Mouse (Mus musculus) liver, postnatal 0 days (tissue): ENCODE measurements around the gene Hspb3. TPM values are rescaled to one million over a fixed set of nuclear protein-coding genes. Genes with fewer than 3 reads are reported as not detected.

ENCODE experiments used
- ATAC-seq: fragments of 200-750 bp; cut with Nextera tagmentation; 2 replicates; pipeline ENCODE4 v1.8.0; 2017; ENCODE audit warnings: mild to moderate bottlenecking, moderate library complexity
- DNase-seq: peaks from one replicate; pipeline ENCODE4 v3.0.0-alpha.2; 2016
- H3K27ac ChIP-seq: fragments of 300-500 bp; sonication (generic); 2 replicates; pipeline ENCODE4 v1.5.1; 2014; ENCODE audit warnings: antibody characterized with exemption, moderate library complexity, mild to moderate bottlenecking, low read depth
- H3K27me3 ChIP-seq: fragments of 300-500 bp; sonication (generic); 2 replicates; pipeline ENCODE4 v1.6.1; 2014; ENCODE audit warnings: low read length, control low read depth, mixed read lengths; ENCODE audit not compliant: insufficient read depth
- H3K36me3 ChIP-seq: fragments of 300-500 bp; sonication (generic); replicated peaks from 2 replicates; pipeline ENCODE4 v1.6.1; 2014; ENCODE audit warnings: mild to moderate bottlenecking, control low read depth, low read length, moderate library complexity, mixed read lengths; ENCODE audit not compliant: insufficient read depth
- H3K4me1 ChIP-seq: fragments of 300-500 bp; sonication (generic); 2 replicates; pipeline ENCODE4 v1.6.1; 2014; ENCODE audit warnings: antibody characterized with exemption, mild to moderate bottlenecking, control low read depth; ENCODE audit not compliant: insufficient read depth
- H3K4me2 ChIP-seq: fragments of 300-500 bp; sonication (generic); 2 replicates; pipeline ENCODE4 v1.6.1; 2014; ENCODE audit warnings: low read depth, mild to moderate bottlenecking, low read length, moderate library complexity, mixed read lengths
- H3K4me3 ChIP-seq: fragments of 300-500 bp; sonication (generic); 2 replicates; pipeline ENCODE4 v1.5.1; 2014; ENCODE audit warnings: low read depth, low read length
- H3K9ac ChIP-seq: fragments of 300-500 bp; sonication (generic); replicated peaks from 2 replicates; pipeline ENCODE4 v1.6.1; 2014; ENCODE audit warnings: mild to moderate bottlenecking, moderate library complexity
- H3K9me3 ChIP-seq: fragments of 300-500 bp; sonication (generic); 2 replicates; pipeline ENCODE4 v1.6.1; 2016; ENCODE audit warnings: mild to moderate bottlenecking, control low read depth, low read length, mixed read lengths
- CTCF ChIP-seq: sonication (generic); IDR thresholded peaks from 2 replicates; pipeline ENCODE4 v1.5.1; 2016; ENCODE audit warnings: antibody characterized with exemption, low read depth
- EP300 ChIP-seq: IDR thresholded peaks from 2 replicates; pipeline ENCODE4 v1.6.1; 2016; ENCODE audit warnings: antibody characterized with exemption, low read depth, mild to moderate bottlenecking
- WGBS: fragments of 180-500 bp; shearing (Covaris S2); extraction: QIAGEN DNeasy Blood & Tissue Kit; methylation state at CpG from one replicate; pipeline ENCODE4 v1.1.7; 2014; ENCODE audit not compliant: insufficient replicate concordance; 5-methylcytosine and 5-hydroxymethylcytosine counted together
- polyA plus RNA-seq: library from polyadenylated mRNA; unstranded; fragments of >200 nt; fragmentation: Nextera tagmentation; extraction: Ambion mirVana; gene quantifications from 2 replicates; pipeline ENCODE4 v1.2.1, GENCODE M21; 2015

Gene Hspb3
- polyA plus RNA-seq, 1 experiment from 2014 or later, result not detected

DNA sequence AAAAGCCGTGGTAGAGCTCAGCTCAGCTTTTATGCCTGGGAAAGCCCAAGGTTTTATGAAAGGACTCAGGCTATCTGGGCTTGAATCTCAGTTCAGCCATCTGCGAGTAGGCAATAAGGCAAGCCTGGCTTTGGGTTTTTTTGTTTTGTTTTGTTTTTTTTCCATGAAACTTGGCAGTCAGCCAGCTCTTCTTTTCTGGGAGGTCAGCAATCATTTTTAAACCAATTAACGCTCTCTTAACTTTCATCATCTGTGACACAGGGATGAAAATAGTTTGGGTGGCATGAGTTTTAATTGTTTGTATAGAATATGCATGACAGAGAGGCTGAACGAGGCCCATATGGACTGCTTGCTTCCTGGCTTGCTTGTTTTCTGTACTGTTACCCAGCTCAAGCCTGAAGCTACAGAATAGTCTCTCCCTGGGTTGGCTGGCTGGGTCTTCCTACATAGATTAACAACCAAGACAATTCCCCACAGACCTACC lies 33.4 kb upstream of the Hspb3 start:
- no peak overlapping the region for H3K4me3 ChIP-seq
- ATAC-seq, result no peak
- no peaks in the 10 kb centered on the region for H3K36me3 ChIP-seq
- H3K4me2 ChIP-seq, result no peak overlapping the region
- H3K9ac ChIP-seq, result no peak overlapping the region
- no peak for TF ChIP-seq EP300
- TF ChIP-seq CTCF, result no peak
- H3K9me3 ChIP-seq, result no peaks in the 10 kb centered on the region
- no peak overlapping the region for H3K27ac ChIP-seq
- H3K27me3 ChIP-seq, result no peaks in the 10 kb centered on the region
- H3K4me1 ChIP-seq, result no peaks in the 10 kb centered on the region
- no peak for DNase-seq
- WGBS, result 58% methylated on average over 4 of the region's 4 CpGs

DNA sequence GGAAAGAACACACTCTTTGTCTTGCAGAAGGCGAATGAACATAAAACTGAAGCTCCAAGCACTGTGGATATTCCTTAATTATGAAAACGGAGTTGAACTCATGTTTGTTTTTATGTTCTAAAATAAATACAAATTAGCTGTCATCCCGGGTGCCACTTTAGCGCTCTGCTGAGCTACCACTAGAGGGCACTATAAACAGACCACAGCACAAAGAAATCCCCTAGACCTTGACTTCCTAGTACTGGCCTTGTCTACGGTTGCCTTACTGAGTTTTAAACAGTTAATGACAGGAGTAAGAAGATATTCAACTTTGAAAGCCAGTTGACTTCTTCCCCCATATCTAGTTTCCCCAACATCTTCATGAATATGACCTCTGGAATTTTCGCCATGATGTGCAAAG lies 29.9 kb upstream of the Hspb3 start:
- no peak overlapping the region for H3K9ac ChIP-seq
- H3K4me1 ChIP-seq, result no peaks in the 10 kb centered on the region
- WGBS, result 20% methylated on average over 6 of the region's 6 CpGs
- DNase-seq (peak; percentile 39), ATAC-seq (no peak)
- TF ChIP-seq EP300 (no peak), CTCF (peak; percentile 86)
- H3K27ac ChIP-seq, result no peak overlapping the region
- H3K36me3 ChIP-seq, result no peaks in the 10 kb centered on the region
- H3K9me3 ChIP-seq, result no peaks in the 10 kb centered on the region
- H3K27me3 ChIP-seq, result no peaks in the 10 kb centered on the region
- no peak overlapping the region for H3K4me2 ChIP-seq
- no peak overlapping the region for H3K4me3 ChIP-seq

DNA sequence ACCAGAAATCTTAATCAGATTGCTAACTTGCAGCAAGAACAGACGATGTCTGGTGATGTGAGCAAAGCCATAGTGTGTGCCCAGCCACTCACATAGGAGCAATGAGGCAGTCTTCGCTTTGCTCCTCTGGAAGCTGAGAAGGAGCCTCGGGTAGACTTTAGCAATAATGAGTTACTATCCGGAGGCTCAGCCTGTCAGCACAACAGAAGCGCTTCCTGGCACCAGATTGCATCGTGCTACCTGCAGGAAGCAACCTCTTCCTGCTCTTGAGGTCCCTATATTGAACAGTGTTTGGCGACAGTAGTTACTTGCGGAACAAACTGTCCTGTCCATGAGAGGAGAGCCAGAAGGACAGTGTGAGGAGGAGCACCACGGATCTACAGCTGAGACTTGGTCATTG lies 28.2 kb upstream of the Hspb3 start:
- Histone ChIP-seq H3K36me3 (no peaks in the 10 kb centered on the region), H3K9me3 (no peaks in the 10 kb centered on the region), H3K27ac (no peak overlapping the region), H3K4me3 (no peak overlapping the region), H3K9ac (no peak overlapping the region), H3K4me1 (no peaks in the 10 kb centered on the region), H3K4me2 (no peak overlapping the region), H3K27me3 (no peaks in the 10 kb centered on the region)
- ATAC-seq (0 out of 2 replicates have a peak, but pooled peaks have one; percentile 7), DNase-seq (no peak)
- TF ChIP-seq CTCF, result no peak
- TF ChIP-seq EP300, result no peak
- 25% methylated on average over 9 of the region's 9 CpGs for WGBS

DNA sequence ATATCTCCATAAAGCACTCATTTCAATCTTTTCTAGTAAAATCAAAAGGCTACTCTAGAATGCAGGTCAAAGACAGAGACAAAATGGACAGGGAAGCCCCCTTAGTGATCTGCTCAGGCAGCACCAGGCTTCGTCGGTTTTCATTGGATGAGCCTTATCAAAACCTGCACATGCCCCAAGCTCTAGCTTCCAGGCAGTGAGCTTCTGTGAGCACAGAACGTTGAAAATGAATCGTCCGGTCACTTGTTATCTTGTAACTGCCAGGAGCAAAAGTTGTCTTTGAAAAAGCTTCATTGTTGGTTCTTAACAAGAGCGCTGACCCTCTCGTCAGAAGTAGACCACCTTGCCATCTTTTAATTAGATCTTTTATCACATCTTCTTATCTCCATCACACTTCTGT lies 26.4 kb upstream of the Hspb3 start:
- ATAC-seq (0 out of 2 replicates have a peak, but pooled peaks have one; percentile 19), DNase-seq (no peak)
- H3K4me1 ChIP-seq, result no peaks in the 10 kb centered on the region
- H3K4me2 ChIP-seq, result no peak overlapping the region
- H3K9ac ChIP-seq, result no peak overlapping the region
- no peak overlapping the region for H3K27ac ChIP-seq
- WGBS, result 42% methylated on average over 7 of the region's 7 CpGs
- H3K27me3 ChIP-seq, result no peaks in the 10 kb centered on the region
- no peaks in the 10 kb centered on the region for H3K36me3 ChIP-seq
- no peak overlapping the region for H3K4me3 ChIP-seq
- no peaks in the 10 kb centered on the region for H3K9me3 ChIP-seq
- TF ChIP-seq CTCF (no peak), EP300 (no peak)

DNA sequence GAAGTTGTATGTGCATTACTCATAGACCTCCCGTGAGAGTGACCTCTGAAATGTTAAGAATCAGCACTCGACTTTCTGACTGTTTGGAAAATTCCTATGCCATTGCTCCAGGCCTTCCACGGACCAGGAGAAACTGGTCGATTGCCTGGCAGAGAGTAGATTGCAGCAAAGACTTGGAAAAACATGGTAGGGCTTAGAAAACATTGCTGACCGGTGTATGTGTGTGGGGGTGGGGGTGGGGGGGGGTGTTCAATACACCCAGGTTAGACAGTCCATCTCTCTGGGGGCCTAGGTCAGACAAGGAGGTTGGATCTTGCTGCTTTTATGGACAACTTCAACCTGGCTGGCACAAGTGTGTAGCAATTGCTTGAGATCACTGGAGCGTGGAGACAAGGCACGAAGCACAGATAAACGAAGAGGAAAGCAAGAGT lies 23.2 kb upstream of the Hspb3 start:
- no peak for ATAC-seq
- Histone ChIP-seq H3K36me3 (no peaks in the 10 kb centered on the region), H3K27me3 (no peaks in the 10 kb centered on the region), H3K9me3 (no peaks in the 10 kb centered on the region), H3K27ac (no peak overlapping the region), H3K4me2 (no peak overlapping the region), H3K4me3 (no peak overlapping the region), H3K9ac (no peak overlapping the region), H3K4me1 (no peaks in the 10 kb centered on the region)
- TF ChIP-seq EP300 (no peak), CTCF (no peak)
- 66% methylated on average over 8 of the region's 8 CpGs for WGBS
- no peak for DNase-seq

DNA sequence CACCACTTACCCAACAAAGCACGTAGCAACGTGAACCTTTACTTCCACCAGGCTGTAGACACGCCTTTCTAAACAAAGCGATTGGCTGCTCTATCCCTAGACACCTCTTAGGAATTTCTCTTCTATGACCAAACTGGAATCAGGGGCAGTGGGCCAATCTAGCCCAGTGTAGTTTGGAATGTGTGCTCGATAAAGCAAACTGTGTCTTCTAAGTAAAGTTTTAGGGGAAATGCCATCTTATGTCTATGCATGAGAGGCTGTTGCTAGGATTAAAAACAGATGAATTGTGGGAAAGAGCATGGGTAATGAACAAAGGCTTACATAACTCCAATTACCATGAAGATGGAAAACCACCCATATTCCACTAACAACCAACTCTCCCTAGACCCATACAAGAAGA lies 19.3 kb upstream of the Hspb3 start:
- TF ChIP-seq EP300, result no peak
- no peak for TF ChIP-seq CTCF
- no peak overlapping the region for H3K4me3 ChIP-seq
- 83% methylated on average over 5 of the region's 5 CpGs for WGBS
- no peaks in the 10 kb centered on the region for H3K9me3 ChIP-seq
- no peak overlapping the region for H3K9ac ChIP-seq
- ATAC-seq (no peak), DNase-seq (no peak)
- no peaks in the 10 kb centered on the region for H3K36me3 ChIP-seq
- no peaks in the 10 kb centered on the region for H3K4me1 ChIP-seq
- no peak overlapping the region for H3K27ac ChIP-seq
- H3K4me2 ChIP-seq, result no peak overlapping the region
- no peaks in the 10 kb centered on the region for H3K27me3 ChIP-seq

DNA sequence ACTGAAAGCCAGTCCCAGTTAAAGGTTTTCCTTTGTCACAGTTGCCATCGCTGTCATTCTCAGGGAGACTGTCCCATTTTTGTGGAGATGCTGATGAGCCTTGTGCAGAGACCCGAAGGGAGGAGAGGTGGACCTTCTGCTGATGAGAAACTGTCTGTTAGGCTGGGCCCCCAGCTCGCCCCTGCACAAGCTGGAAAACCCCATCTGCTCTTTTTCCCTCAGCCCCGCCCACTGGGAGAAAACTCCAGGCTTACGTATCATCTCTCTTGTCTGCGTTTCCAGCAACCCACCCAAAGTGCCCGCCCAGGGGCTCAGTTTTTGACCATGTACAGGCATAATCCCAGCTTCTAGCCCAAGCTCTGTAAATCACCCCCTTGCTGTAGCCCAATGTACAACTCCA lies 17.2 kb upstream of the Hspb3 start:
- WGBS, result 84% methylated on average over 7 of the region's 7 CpGs
- Histone ChIP-seq H3K4me3 (no peak overlapping the region), H3K9me3 (no peaks in the 10 kb centered on the region), H3K4me1 (no peaks in the 10 kb centered on the region), H3K9ac (no peak overlapping the region), H3K27me3 (no peaks in the 10 kb centered on the region), H3K27ac (no peak overlapping the region), H3K4me2 (no peak overlapping the region), H3K36me3 (no peaks in the 10 kb centered on the region)
- DNase-seq, result no peak
- TF ChIP-seq EP300, result no peak
- no peak for ATAC-seq
